Mouse (Mus musculus): ENCODE measurements at regions not wholly inside any gene's neighbourhood (a gene's known extent, or its start where the extent isn't known, plus 50 kb on each side); places are given as distances from the start of the nearest gene placed in this dataset.

GRCm38 (mm10) chr1:138011581-138011980, 163.9 kb downstream of the Ptprc start:
- no peak for TF ChIP-seq MAFK (IDR thresholded peaks at IDR 0.05; ENCODE audit: insufficient read depth, low read depth, low read length)
- no peak for TF ChIP-seq ZC3H11A (IDR thresholded peaks at IDR 0.05; ENCODE audit: borderline replicate concordance, low read depth, low read length)
- no peak for TF ChIP-seq HCFC1 (IDR thresholded peaks at IDR 0.05; ENCODE audit: borderline replicate concordance, insufficient read depth, low read length)
- TF ChIP-seq CHD2 (IDR thresholded peaks at IDR 0.05; ENCODE audit: low read depth, low read length), result no peak
- no peak for TF ChIP-seq ZNF384 (IDR thresholded peaks at IDR 0.05; ENCODE audit: low read depth, low read length)

All from ES-E14 (cell line).